7 mouse cellular contexts compared by ENCODE assay signal in genomic region chr10:127210961-127211405, GRCm38 (mm10). TPM values are rescaled to one million over a fixed set of nuclear protein-coding genes. Genes with fewer than 3 reads are reported as not detected.
DNase-seq lines count a peak whose midpoint lies in the region; ATAC-seq and TF ChIP-seq lines count a peak whose summit lies in the region.

No protein-coding gene starts in this region.

- 0% methylated on average over 25 of the region's 25 CpGs for WGBS in forebrain, embryonic 12.5 days
- 2% methylated on average over 25 of the region's 25 CpGs for WGBS in lung, postnatal 0 days

- no peaks in the 10 kb centered on the region for H3K9me3 ChIP-seq in E14TG2a.4 (ENCODE audit: low read length)
- no peaks in the 10 kb centered on the region for H3K9me3 ChIP-seq in forebrain, embryonic 12.5 days
- H3K9me3 ChIP-seq in lung, postnatal 0 days (ENCODE audit: low read length), result no peaks in the 10 kb centered on the region

- H3K9ac ChIP-seq in forebrain, embryonic 12.5 days, result peak overlapping the region; percentile 87
- H3K9ac ChIP-seq in lung, postnatal 0 days (replicated peaks; ENCODE audit: low read depth), result peak overlapping the region; percentile 63

- peak overlapping the region; percentile 53; the same call in 1 of the 2 replicates for H3K27ac ChIP-seq in forebrain, embryonic 12.5 days
- peak overlapping the region; percentile 78 for H3K27ac ChIP-seq in lung, postnatal 0 days (ENCODE audit: low read length)

- TF ChIP-seq EP300 in lung, postnatal 0 days (IDR thresholded peaks at IDR 0.05), result no peak

- peak; percentile 64 for ATAC-seq in forebrain, embryonic 12.5 days (ENCODE audit: low FRiP score)
- peak; percentile 70 for ATAC-seq in lung, postnatal 0 days

- no peak for TF ChIP-seq CTCF in E14TG2a.4 (conservative IDR thresholded peaks at IDR 0.05; ENCODE audit: low read length)
- no peak for TF ChIP-seq CTCF in lung, postnatal 0 days (IDR thresholded peaks at IDR 0.05)

- H3K4me1 ChIP-seq in E14TG2a.4 (replicated peaks; ENCODE audit: low read depth, low read length), result peaks cover 60% of the 10 kb centered on the region
- peaks cover 16% of the 10 kb centered on the region for H3K4me1 ChIP-seq in forebrain, embryonic 12.5 days
- peaks cover 6% of the 10 kb centered on the region; the same call in 1 of the 2 replicates for H3K4me1 ChIP-seq in lung, postnatal 0 days (ENCODE audit: insufficient read depth, low read depth, low read length)

- DNase-seq in 416B (ENCODE audit: low read depth), result peak; percentile 49
- peak; percentile 91 for DNase-seq in kidney, adult 9 months
- DNase-seq in lung, postnatal 0 days (ENCODE audit: low spot score), result peak; percentile 62
- DNase-seq in left cerebral cortex, adult 11 months (ENCODE audit: low spot score), result no peak
- no peak for DNase-seq in cerebellum, postnatal 10 days

- H3K4me3 ChIP-seq in E14TG2a.4 (replicated peaks; ENCODE audit: low read length), result peak overlapping the region; percentile 99
- H3K4me3 ChIP-seq in forebrain, embryonic 12.5 days (replicated peaks), result peak overlapping the region; percentile 88
- peak overlapping the region; percentile 81 for H3K4me3 ChIP-seq in lung, postnatal 0 days (ENCODE audit: low read depth, low read length)

- peak overlapping the region; percentile 94 for H3K4me2 ChIP-seq in forebrain, embryonic 12.5 days
- H3K4me2 ChIP-seq in lung, postnatal 0 days (replicated peaks; ENCODE audit: low read depth, low read length), result peak overlapping the region; percentile 94

- peaks cover 42% of the 10 kb centered on the region for H3K36me3 ChIP-seq in E14TG2a.4 (ENCODE audit: insufficient read depth, low read length)
- H3K36me3 ChIP-seq in forebrain, embryonic 12.5 days (replicated peaks), result peaks cover 26% of the 10 kb centered on the region
- H3K36me3 ChIP-seq in lung, postnatal 0 days (ENCODE audit: insufficient read depth, low read length), result peaks cover 7% of the 10 kb centered on the region; the same call in 1 of the 2 replicates

- H3K27me3 ChIP-seq in E14TG2a.4 (ENCODE audit: insufficient read depth, low read length), result no peaks in the 10 kb centered on the region
- peaks cover 5% of the 10 kb centered on the region; the same call in 1 of the 2 replicates for H3K27me3 ChIP-seq in forebrain, embryonic 12.5 days
- H3K27me3 ChIP-seq in lung, postnatal 0 days (replicated peaks; ENCODE audit: insufficient read depth, low read length), result no peaks in the 10 kb centered on the region

RNA-seq across cellular contexts. Expression of gene Pip4k2c, which starts 0.4 kb away (rescaled TPM):
- polyA plus RNA-seq in forebrain, embryonic 12.5 days (2016; fragmentation: Nextera tagmentation; extraction: Ambion mirVana), result 19.4 and 20.2 TPM in 2 replicates
- 31.0 and 35.1 TPM in 2 replicates for polyA plus RNA-seq in lung, postnatal 0 days (2015; fragmentation: Nextera tagmentation; extraction: Ambion mirVana)

RNA-seq across cellular contexts. Expression of gene Dtx3, which starts 15.5 kb away (rescaled TPM):
- 170 and 172 TPM in 2 replicates for polyA plus RNA-seq in forebrain, embryonic 12.5 days (2016; fragmentation: Nextera tagmentation; extraction: Ambion mirVana)
- 47.5 and 47.8 TPM in 2 replicates for polyA plus RNA-seq in lung, postnatal 0 days (2015; fragmentation: Nextera tagmentation; extraction: Ambion mirVana)

RNA-seq across cellular contexts. Expression of gene Arhgef25, which starts 21.1 kb away (rescaled TPM):
- 32.3 and 36.4 TPM in 2 replicates for polyA plus RNA-seq in forebrain, embryonic 12.5 days (2016; fragmentation: Nextera tagmentation; extraction: Ambion mirVana)
- polyA plus RNA-seq in lung, postnatal 0 days (2015; fragmentation: Nextera tagmentation; extraction: Ambion mirVana), result 27.9 and 37.1 TPM in 2 replicates

RNA-seq across cellular contexts. Expression of gene Slc26a10, which starts 30.5 kb away (rescaled TPM):
- 0.86 and 2.2 TPM in 2 replicates for polyA plus RNA-seq in forebrain, embryonic 12.5 days (2016; fragmentation: Nextera tagmentation; extraction: Ambion mirVana)
- polyA plus RNA-seq in lung, postnatal 0 days (2015; fragmentation: Nextera tagmentation; extraction: Ambion mirVana), result 1.0 and 1.1 TPM in 2 replicates

RNA-seq across cellular contexts. Expression of gene B4galnt1, which starts 46.0 kb away (rescaled TPM):
- 13.3 and 14.7 TPM in 2 replicates for polyA plus RNA-seq in forebrain, embryonic 12.5 days (2016; fragmentation: Nextera tagmentation; extraction: Ambion mirVana)
- 9.1 and 9.6 TPM in 2 replicates for polyA plus RNA-seq in lung, postnatal 0 days (2015; fragmentation: Nextera tagmentation; extraction: Ambion mirVana)

Comparison
In these comparisons a context has a peak if more than half of its experiments do, and no peak if none do; other contexts are left out.
1. DNase-seq: peak in 416B (single experiment), kidney, adult 9 months (single experiment) and lung, postnatal 0 days (single experiment); none in left cerebral cortex, adult 11 months (single experiment) and cerebellum, postnatal 10 days (0 of 2).
2. Peak in every context shown above with its lines, with median percentiles within 50 percentile points of each other: H3K4me3 ChIP-seq.